Mouse (Mus musculus) lung, postnatal 0 days (tissue): ENCODE measurements around the gene 0610037L13Rik. TPM values are rescaled to one million over a fixed set of nuclear protein-coding genes. Genes with fewer than 3 reads are reported as not detected.
A peak's percentile ranks its signal among the peaks of the same experiment; 100 is the strongest.

Source experiments
- ATAC-seq: fragments of 200-750 bp; cut with Nextera tagmentation; 2 replicates; pipeline ENCODE4 v1.8.0; 2017; ENCODE audit warnings: moderate library complexity
- DNase-seq: peaks from one replicate; pipeline ENCODE4 v3.0.0-alpha.2; 2016; ENCODE audit warnings: low spot score
- H3K27ac ChIP-seq: fragments of 300-500 bp; sonication (generic); 2 replicates; pipeline ENCODE4 v1.5.1; 2014; ENCODE audit warnings: antibody characterized with exemption, mild to moderate bottlenecking, low read length, mixed read lengths
- H3K27me3 ChIP-seq: fragments of 300-500 bp; sonication (generic); replicated peaks from 2 replicates; pipeline ENCODE4 v1.6.1; 2014; ENCODE audit warnings: low read length, mixed read lengths; ENCODE audit not compliant: insufficient read depth
- H3K36me3 ChIP-seq: fragments of 300-500 bp; sonication (generic); 2 replicates; pipeline ENCODE4 v1.6.1; 2014; ENCODE audit warnings: low read length, mixed read lengths; ENCODE audit not compliant: insufficient read depth
- H3K4me1 ChIP-seq: fragments of 300-500 bp; sonication (generic); 2 replicates; pipeline ENCODE4 v1.6.1; 2014; ENCODE audit warnings: antibody characterized with exemption, low read depth, low read length, mixed read lengths; ENCODE audit not compliant: insufficient read depth
- H3K4me2 ChIP-seq: fragments of 300-500 bp; sonication (generic); replicated peaks from 2 replicates; pipeline ENCODE4 v1.6.1; 2014; ENCODE audit warnings: low read depth, mild to moderate bottlenecking, low read length, moderate library complexity, mixed read lengths
- H3K4me3 ChIP-seq: fragments of 300-500 bp; sonication (generic); 2 replicates; pipeline ENCODE4 v1.5.1; 2014; ENCODE audit warnings: low read depth, low read length
- H3K9ac ChIP-seq: fragments of 300-500 bp; sonication (generic); replicated peaks from 2 replicates; pipeline ENCODE4 v1.6.1; 2014; ENCODE audit warnings: low read depth, mild to moderate bottlenecking
- H3K9me3 ChIP-seq: fragments of 300-500 bp; sonication (generic); 2 replicates; pipeline ENCODE4 v1.6.1; 2016; ENCODE audit warnings: low read length, mixed read lengths
- CTCF ChIP-seq: IDR thresholded peaks from 2 replicates; pipeline ENCODE4 v1.5.1; 2016; ENCODE audit warnings: antibody characterized with exemption, mild to moderate bottlenecking
- EP300 ChIP-seq: IDR thresholded peaks from 2 replicates; pipeline ENCODE4 v1.6.1; 2016; ENCODE audit warnings: antibody characterized with exemption, mild to moderate bottlenecking, control low read depth
- WGBS: fragments of 180-500 bp; shearing (Covaris S2); extraction: QIAGEN DNeasy Blood & Tissue Kit; methylation state at CpG from one replicate; pipeline ENCODE4 v1.1.7; 2014; 5-methylcytosine and 5-hydroxymethylcytosine counted together
- polyA plus RNA-seq: library from polyadenylated mRNA; unstranded; fragments of >200 nt; fragmentation: Nextera tagmentation; extraction: Ambion mirVana; gene quantifications from 2 replicates; pipeline ENCODE4 v1.2.1, GENCODE M21; 2015

0610037L13Rik gene
- polyA plus RNA-seq, 1 experiment from 2014 or later: 92.4 TPM

DNA sequence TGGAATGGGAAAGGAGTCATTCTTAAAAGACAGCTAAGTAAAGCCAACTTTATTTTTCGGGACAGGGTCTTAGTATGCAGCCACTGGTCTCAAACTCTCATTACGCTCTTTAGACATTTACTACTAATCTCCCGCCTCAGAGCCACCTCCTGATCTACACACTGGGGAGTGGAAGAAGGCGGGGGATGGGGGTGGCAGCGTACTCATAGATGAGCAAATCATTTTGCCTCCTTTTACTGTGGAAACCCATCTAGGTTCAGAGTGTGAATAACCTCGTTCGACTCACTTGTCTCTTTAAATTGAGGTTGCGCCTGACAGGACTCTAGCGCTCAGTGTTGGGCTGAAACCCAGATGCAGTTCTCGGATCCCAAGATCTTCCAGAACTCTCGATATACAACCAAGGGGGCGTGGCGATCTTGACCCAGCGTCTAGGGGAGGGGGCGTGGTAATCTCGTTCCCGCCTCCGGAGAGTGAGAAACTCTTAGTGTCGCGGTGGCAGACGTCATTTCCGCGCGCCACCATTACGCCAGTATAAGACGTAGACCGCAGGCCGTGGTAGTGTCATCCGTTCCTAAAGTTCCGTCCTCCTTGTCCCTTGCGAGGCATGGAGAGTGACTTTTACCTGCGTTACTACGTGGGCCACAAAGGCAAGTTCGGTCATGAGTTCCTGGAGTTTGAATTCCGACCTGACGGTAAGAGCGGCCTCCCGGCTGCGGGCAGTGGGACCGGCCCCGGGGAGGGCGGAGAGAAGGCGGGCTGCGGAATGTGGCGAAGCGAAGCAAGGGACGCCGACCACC is 10.2 kb upstream of the 0610037L13Rik start, which contains the start of gene Magoh:
Magoh (plus strand) TSS at position 502 of the 797 bp plus-strand sequence.
- H3K27ac ChIP-seq: peak within 1 kb of the TSS; percentile 84
- 0 out of 2 replicates have a peak, but pooled peaks cover 6% of the 10 kb centered on the region for H3K4me1 ChIP-seq
- DNase-seq (peak; percentile 98), ATAC-seq (peak; percentile 99)
- H3K9me3 ChIP-seq: no peaks in the 10 kb centered on the region
- peak within 1 kb of the TSS; percentile 84 for H3K4me3 ChIP-seq
- 3% methylated on average over 48 of the region's 48 CpGs for WGBS
- peaks cover 11% of the 10 kb centered on the region for H3K36me3 ChIP-seq
- TF ChIP-seq EP300 (no peak), CTCF (no peak)
- H3K9ac ChIP-seq: peak within 1 kb of the TSS; percentile 91
- peak within 1 kb of the TSS; percentile 67 for H3K4me2 ChIP-seq
- H3K27me3 ChIP-seq: no peaks in the 10 kb centered on the region

DNA sequence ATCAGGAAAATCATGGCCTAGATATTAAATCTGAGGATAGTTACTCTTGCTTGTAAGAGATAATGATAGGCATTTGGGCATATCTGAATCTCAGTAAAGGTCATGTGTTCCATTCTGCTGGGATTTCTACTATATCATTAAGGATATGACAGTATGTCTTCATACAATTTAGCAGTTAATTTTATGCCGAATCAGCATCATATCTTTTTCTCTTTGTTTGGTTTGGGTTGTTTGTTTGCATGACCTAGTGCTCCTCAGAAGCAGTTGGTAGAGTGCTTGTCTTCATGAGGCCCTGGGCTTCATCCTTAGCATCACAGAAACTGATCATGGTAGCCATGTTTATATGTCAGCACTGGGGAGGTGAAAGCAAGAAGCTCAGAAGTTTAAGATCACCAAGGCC is 8.0 kb upstream of the 0610037L13Rik start:
- 87% methylated on average over 1 of the region's 1 CpGs for WGBS
- H3K36me3 ChIP-seq: peaks cover 21% of the 10 kb centered on the region

DNA sequence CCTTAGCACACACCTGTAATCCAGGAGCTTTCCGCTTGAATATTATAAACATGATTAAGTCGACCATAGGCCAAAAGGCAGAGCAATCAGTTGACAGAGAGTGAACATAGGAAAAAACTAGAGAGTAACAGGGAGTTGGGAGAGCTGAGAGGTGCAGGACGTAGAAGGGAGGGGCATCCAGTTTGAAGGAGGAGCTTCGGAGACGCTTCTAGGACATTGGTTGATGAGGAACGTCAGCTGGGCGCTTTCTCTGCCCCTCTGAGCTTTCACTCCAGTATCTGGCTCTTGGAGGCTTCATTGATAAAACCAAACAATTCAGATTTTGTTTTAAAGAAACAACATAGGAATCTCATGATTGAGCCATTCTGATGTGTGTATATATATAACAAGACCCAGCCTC is 3.2 kb upstream of the 0610037L13Rik start:
- ATAC-seq: no peak
- WGBS: 79% methylated on average over 7 of the region's 7 CpGs
- no peak for DNase-seq
- Histone ChIP-seq H3K4me2 (no peak overlapping the region), H3K4me3 (no peak overlapping the region), H3K4me1 (no peaks in the 10 kb centered on the region; the same call in 1 of the 2 replicates), H3K27ac (no peak overlapping the region), H3K27me3 (no peaks in the 10 kb centered on the region), H3K9ac (no peak overlapping the region), H3K9me3 (no peaks in the 10 kb centered on the region), H3K36me3 (peaks cover 21% of the 10 kb centered on the region)
- no peak for TF ChIP-seq EP300
- TF ChIP-seq CTCF: no peak

More for the DNA sequence above, 8.0 kb upstream of the 0610037L13Rik start:
- Histone ChIP-seq H3K4me2 (no peak overlapping the region), H3K4me3 (no peak overlapping the region), H3K27ac (no peak overlapping the region), H3K9me3 (no peaks in the 10 kb centered on the region), H3K27me3 (no peaks in the 10 kb centered on the region), H3K9ac (no peak overlapping the region), H3K4me1 (0 out of 2 replicates have a peak, but pooled peaks cover 6% of the 10 kb centered on the region)
- no peak for TF ChIP-seq EP300
- TF ChIP-seq CTCF: no peak
- ATAC-seq (no peak), DNase-seq (no peak)

DNA sequence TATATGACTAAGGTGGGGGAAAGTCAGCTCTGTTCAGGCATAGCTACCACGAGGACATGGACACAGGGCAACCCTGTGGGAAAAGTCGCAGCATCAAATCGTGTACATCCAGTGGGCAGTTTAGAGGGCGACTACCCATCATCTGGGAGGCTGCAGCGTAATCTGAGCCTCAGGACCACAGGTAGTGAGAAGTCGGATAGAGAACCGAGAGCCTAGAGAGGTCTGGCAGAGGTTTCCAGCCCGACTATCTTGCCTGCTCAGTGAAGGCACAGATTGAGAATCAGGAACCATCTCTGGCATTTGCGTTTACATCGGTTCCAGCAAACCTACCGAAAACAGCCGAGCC is 255 bp upstream of the 0610037L13Rik start:
- TF ChIP-seq CTCF (0 out of 2 replicates have a peak, but pooled peaks have one; percentile 7), EP300 (no peak)
- H3K27me3 ChIP-seq: no peaks in the 10 kb centered on the region
- peak overlapping the region; percentile 59 for H3K4me3 ChIP-seq
- no peaks in the 10 kb centered on the region for H3K9me3 ChIP-seq
- H3K27ac ChIP-seq: peak overlapping the region; percentile 77
- no peaks in the 10 kb centered on the region; the same call in 1 of the 2 replicates for H3K4me1 ChIP-seq
- H3K36me3 ChIP-seq: peaks cover 13% of the 10 kb centered on the region; the same call in 1 of the 2 replicates
- no peak for DNase-seq
- WGBS: under 1% methylated on average over 12 of the region's 12 CpGs
- 0 out of 2 replicates have a peak overlapping the region, but pooled peaks have one; percentile 16 for H3K9ac ChIP-seq
- ATAC-seq: peak; percentile 14
- H3K4me2 ChIP-seq: peak overlapping the region; percentile 67

DNA sequence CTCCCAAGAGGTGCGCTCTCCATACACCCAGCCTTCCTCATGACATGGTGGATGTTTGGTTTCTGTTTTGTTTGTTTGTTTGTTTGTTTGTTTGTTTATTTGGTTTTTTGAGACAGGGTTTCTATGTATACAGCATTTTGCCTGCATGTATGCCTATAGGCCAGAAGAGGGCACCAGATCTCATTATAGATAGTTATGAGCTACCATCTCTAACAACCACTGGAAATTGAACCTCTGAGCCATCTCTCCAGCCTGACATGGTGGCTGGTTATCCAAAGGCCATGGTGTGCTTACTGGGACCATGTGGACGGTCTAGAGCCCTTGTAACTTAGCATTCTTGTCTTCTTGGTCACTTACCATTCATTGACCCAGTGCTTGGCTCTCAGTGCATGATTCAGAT is 3.0 kb downstream of the 0610037L13Rik start:
- peak; percentile 68 for TF ChIP-seq CTCF
- no peak for TF ChIP-seq EP300
- ATAC-seq (no peak), DNase-seq (peak; percentile 69)
- Histone ChIP-seq H3K4me2 (no peak overlapping the region), H3K36me3 (peaks cover 21% of the 10 kb centered on the region; the same call in 1 of the 2 replicates), H3K9ac (no peak overlapping the region), H3K4me1 (no peaks in the 10 kb centered on the region; the same call in 1 of the 2 replicates), H3K9me3 (no peaks in the 10 kb centered on the region), H3K27me3 (no peaks in the 10 kb centered on the region), H3K27ac (no peak overlapping the region), H3K4me3 (no peak overlapping the region)
- 72% methylated on average over 2 of the region's 2 CpGs for WGBS

DNA sequence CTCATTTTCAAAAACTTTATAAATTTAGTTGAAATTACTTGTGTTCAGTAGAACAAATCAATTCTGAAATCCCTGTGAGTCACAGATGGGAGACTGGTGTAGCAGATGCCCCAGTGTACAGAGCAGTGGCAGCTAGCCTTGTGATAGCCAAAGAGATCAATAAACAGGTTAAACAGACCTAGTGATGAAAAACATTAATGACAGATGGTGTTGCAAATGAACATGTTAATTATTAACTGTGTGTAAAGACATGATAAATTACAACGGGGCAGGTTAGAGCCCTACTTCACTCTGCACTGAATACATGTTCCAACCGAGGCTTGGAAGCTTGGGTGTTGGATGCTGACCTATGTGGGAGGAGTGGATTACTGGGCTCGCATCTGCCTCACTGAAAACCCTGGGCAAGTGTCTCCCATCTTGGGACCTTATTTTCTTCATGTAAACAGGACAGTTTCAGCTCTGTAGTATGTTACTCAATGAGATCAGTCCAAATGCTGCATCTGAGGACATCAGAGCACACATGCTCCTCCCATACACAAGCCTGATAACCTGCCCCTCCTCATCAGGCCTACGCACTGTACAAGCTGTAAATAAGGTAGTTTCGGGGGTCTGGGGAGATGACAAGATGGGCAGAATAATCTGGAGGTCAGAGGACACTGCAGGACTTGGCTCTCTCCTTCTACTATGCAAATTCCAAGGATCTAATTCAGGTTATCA is 9.8 kb downstream of the 0610037L13Rik start:
- H3K9ac ChIP-seq: no peak overlapping the region
- 69% methylated on average over 5 of the region's 5 CpGs for WGBS
- no peaks in the 10 kb centered on the region for H3K9me3 ChIP-seq
- DNase-seq: no peak
- ATAC-seq: no peak
- no peak for TF ChIP-seq EP300
- TF ChIP-seq CTCF: no peak
- H3K4me1 ChIP-seq: no peaks in the 10 kb centered on the region
- H3K4me3 ChIP-seq: no peak overlapping the region
- peaks cover 25% of the 10 kb centered on the region for H3K36me3 ChIP-seq
- H3K4me2 ChIP-seq: no peak overlapping the region
- no peak overlapping the region for H3K27ac ChIP-seq
- H3K27me3 ChIP-seq: no peaks in the 10 kb centered on the region
